In genomic region chr8:85700751-85701351, GRCm38 (mm10) we compare ENCODE assay signal across 8 mouse cellular contexts. TPM values are rescaled to one million over a fixed set of nuclear protein-coding genes. Genes with fewer than 3 reads are reported as not detected.
DNase-seq lines count a peak whose midpoint lies in the region; ATAC-seq lines count a peak whose summit lies in the region.

Gene Neto2, minus strand, starts transcription at chr8:85700924.

- peak within 1 kb of the TSS; percentile 95 for H3K9ac ChIP-seq in forebrain, embryonic 13.5 days
- H3K9ac ChIP-seq in neural tube, embryonic 15.5 days (replicated peaks) = peak within 1 kb of the TSS; percentile 91

- H3K4me1 ChIP-seq in forebrain, embryonic 13.5 days = peaks cover 11% of the 10 kb centered on the region; the same call in 1 of the 2 replicates
- H3K4me1 ChIP-seq in neural tube, embryonic 15.5 days = peaks cover 10% of the 10 kb centered on the region

- peaks cover 7% of the 10 kb centered on the region; the same call in 1 of the 2 replicates for H3K27me3 ChIP-seq in forebrain, embryonic 13.5 days
- H3K27me3 ChIP-seq in neural tube, embryonic 15.5 days (replicated peaks) = no peaks in the 10 kb centered on the region

- H3K27ac ChIP-seq in forebrain, embryonic 13.5 days = peak within 1 kb of the TSS; percentile 98
- H3K27ac ChIP-seq in neural tube, embryonic 15.5 days (replicated peaks) = peak within 1 kb of the TSS; percentile 96

- intact Hi-C loops in heart, postnatal 25 days (cut with DNase I) = loop anchor here (2.0 to 10.0 kb wide), 2 partner anchors 134 to 836 kb away; no protein-coding TSS in a partner anchor

- H3K4me3 ChIP-seq in forebrain, embryonic 13.5 days = peak within 1 kb of the TSS; percentile 76
- peak within 1 kb of the TSS; percentile 66 for H3K4me3 ChIP-seq in neural tube, embryonic 15.5 days (replicated peaks)

- DNase-seq in CD4-positive, CD25-positive, alpha-beta regulatory T cell, adult 2 months (ENCODE audit: low read depth, low spot score) = peak; percentile 90
- DNase-seq in heart, postnatal 25 days (ENCODE audit: low spot score) = peak; percentile 23
- DNase-seq in layer of hippocampus, adult 18-20 months (ENCODE audit: low spot score in 2 of 2) = peak; percentile 52 to 80
- DNase-seq in lung, adult 18-20 months = peak; percentile 37 to 59
- DNase-seq in testis, postnatal 10 days (ENCODE audit: low spot score) = peak; percentile 81

- no peaks in the 10 kb centered on the region for H3K36me3 ChIP-seq in forebrain, embryonic 13.5 days (ENCODE audit: poor library complexity, severe bottlenecking)
- no peaks in the 10 kb centered on the region for H3K36me3 ChIP-seq in neural tube, embryonic 15.5 days

- 18% methylated on average over 16 of the region's 65 CpGs for WGBS in forebrain, embryonic 13.5 days
- 4% methylated on average over 35 of the region's 65 CpGs for WGBS in neural tube, embryonic 15.5 days

- H3K4me2 ChIP-seq in forebrain, embryonic 13.5 days = peak within 1 kb of the TSS; percentile 64
- peak within 1 kb of the TSS; percentile 90 for H3K4me2 ChIP-seq in neural tube, embryonic 15.5 days

- peak; percentile 71 for ATAC-seq in cerebellum, adult (ENCODE audit: insufficient number of reproducible peaks, low FRiP score, low TSS enrichment)
- ATAC-seq in forebrain, embryonic 13.5 days = peak; percentile 90
- peak; percentile 94 for ATAC-seq in neural tube, embryonic 15.5 days (ENCODE audit: low FRiP score)

- no peaks in the 10 kb centered on the region for H3K9me3 ChIP-seq in forebrain, embryonic 13.5 days (replicated peaks)
- no peaks in the 10 kb centered on the region for H3K9me3 ChIP-seq in neural tube, embryonic 15.5 days (replicated peaks)

RNA-seq across cellular contexts. Expression of gene Neto2, which starts in this region (rescaled TPM):
- 35.2 and 36.8 TPM in 2 replicates for polyA plus RNA-seq in forebrain, embryonic 13.5 days (2015; fragmentation: Nextera tagmentation; extraction: Ambion mirVana)
- 1 to 10 TPM; 1.1 to 2.6 TPM for total RNA-seq in heart, postnatal 25 days (2021)
- total RNA-seq in layer of hippocampus, adult 18-20 months (2021) = 10 to 100 TPM; 36.8 to 38.4 TPM
- polyA plus RNA-seq in neural tube, embryonic 15.5 days (2015; fragmentation: Nextera tagmentation; extraction: Ambion mirVana) = 40.5 and 48.1 TPM in 2 replicates

Comparison
In these comparisons a context has a peak if more than half of its experiments do, and no peak if none do; other contexts are left out.
1. Peak in every context shown above with its lines: DNase-seq, ATAC-seq, H3K4me3 ChIP-seq and H3K27ac ChIP-seq.
2. RNA of gene Neto2 (total RNA-seq): 36.8 to 38.4 TPM in layer of hippocampus, adult 18-20 months; 1.1 to 2.6 TPM in heart, postnatal 25 days; every median in the first group is over 10 times any median in the second.
3. DNase-seq: peak in every context shown above with its lines; median percentile 90 in CD4-positive, CD25-positive, alpha-beta regulatory T cell, adult 2 months; 81 in testis, postnatal 10 days; 66 in layer of hippocampus, adult 18-20 months; 48 in lung, adult 18-20 months; 23 in heart, postnatal 25 days.